Mouse (Mus musculus) testis, adult 10 weeks (tissue): ENCODE data around the gene Gm9507. TPM values are rescaled to one million over a fixed set of nuclear protein-coding genes. Genes with fewer than 3 reads are reported as not detected.

Experiments used
- polyA plus RNA-seq: library from polyadenylated mRNA; stranded (reverse); fragments of 350-450 nt; fragmentation: Illumina TruSeq; extraction: RNeasy Lipid Tissue Mini Kit (QIAGEN cat#74804); gene quantifications from one replicate; pipeline ENCODE4 v1.2.3, GENCODE M21; 2014; ENCODE audit warnings: low read depth, low replicate concordance

The Gm9507 gene
- not detected for polyA plus RNA-seq

DNA sequence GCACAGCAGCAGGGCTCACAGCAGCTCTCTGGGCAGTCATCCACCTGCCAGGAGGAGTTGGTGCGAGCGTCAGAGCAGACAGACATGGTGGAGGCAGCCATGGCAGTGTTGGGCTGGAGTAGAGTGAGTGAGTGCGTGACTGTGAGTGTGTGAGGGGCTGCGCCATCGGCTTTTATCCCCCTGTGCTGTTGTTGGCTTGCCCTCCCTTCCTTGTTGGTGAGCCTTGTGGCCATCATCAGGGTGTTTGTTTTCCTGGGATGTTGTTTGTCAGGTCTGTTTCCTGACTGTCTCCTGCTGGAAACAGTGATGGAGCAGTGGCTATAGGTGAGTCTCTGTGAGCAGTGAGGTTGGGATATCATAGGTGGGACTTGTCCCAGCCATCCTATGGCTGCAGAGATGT lies at the start of gene Gm9507:
TSS of gene Gm9507 (minus strand) at position 101 of the 400 bp plus-strand sequence.

DNA sequence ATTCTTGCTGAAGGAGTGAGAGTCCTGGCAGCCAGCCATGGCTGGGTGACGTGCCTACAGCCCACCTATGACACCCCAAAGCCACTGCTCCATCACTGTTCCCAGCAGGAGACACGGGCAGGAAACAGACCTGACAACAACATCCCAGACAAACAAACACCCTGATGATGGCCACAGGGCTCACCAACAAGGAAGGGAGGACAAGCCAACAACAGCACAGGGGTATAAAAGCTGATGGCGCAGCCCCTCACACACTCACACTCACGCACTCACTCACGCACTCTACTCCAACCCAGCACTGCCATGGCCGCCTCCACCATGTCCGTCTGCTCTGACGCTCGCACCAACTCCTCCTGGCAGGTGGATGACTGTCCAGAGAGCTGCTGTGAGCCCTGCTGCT lies 40.9 kb upstream of the Gm9507 start, which contains the start of gene Gm10318:
TSS of gene Gm10318 (plus strand) at position 301 of the 400 bp plus-strand sequence.

DNA sequence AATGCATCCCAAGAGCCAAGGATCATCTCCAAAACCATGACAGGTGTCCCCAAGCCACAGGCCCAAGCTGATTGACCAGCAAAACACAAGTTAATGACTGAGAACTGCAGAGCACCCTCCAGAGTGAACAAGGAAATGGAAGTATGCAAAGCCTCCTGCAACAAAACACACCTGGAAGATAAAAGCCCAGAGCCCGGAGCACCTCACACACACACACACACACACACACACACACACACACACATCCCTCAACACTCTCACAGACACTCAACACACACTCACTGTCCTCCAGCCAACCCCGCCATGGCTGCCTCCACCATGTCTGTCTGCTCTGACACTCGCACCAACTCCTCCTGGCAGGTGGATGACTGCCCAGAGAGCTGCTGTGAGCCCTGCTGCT lies 34.9 kb upstream of the Gm9507 start, which contains the start of gene Gm36176:
TSS of gene Gm36176 (plus strand) at position 301 of the 400 bp plus-strand sequence.

GRCm38 (mm10) chr10:77835647-77836046 lies 24.0 kb upstream of the Gm9507 start, which contains the start of gene Krtap10-10:
Krtap10-10 (plus strand) TSS chr10:77835947.

GRCm38 (mm10) chr10:77826951-77827350 lies 15.3 kb upstream of the Gm9507 start, which contains the start of gene Krtap10-4:
Krtap10-4 (minus strand) TSS chr10:77827095.

GRCm38 (mm10) chr10:77814382-77814781 lies 2.7 kb upstream of the Gm9507 start, which contains the start of gene Gm2696:
Gm2696 (plus strand) TSS chr10:77814682.

DNA sequence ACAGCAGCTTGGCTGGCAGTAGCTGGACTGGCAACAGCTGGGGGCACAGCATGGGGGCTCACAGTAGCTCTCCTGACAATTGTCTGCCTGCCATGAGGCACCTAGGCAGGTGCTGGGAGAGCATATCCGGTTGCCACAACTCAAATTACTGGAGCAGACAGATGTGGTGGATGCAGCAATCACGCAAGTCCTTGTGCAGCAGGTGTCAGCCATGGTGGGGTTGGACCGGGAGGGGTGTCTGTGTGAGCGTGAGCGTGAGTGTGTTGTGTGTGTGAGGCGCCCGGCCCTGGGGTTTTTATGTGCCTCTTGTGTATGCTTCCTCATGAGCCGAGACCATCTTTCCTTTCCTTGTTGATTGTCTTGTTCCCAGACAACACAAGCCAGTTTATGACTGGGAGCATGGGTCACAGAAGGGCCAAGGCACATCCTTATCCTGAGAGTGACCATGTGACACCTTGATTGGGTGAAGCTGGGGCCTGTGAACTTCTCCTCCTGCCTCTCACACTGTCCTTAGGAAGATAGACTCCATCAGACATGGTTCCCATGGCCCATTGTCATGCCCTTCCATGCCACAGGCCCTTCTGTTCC lies 12.6 kb downstream of the Gm9507 start, which contains the start of gene Gm19668:
TSS of gene Gm19668 (minus strand) at position 213 of the 588 bp plus-strand sequence.

DNA sequence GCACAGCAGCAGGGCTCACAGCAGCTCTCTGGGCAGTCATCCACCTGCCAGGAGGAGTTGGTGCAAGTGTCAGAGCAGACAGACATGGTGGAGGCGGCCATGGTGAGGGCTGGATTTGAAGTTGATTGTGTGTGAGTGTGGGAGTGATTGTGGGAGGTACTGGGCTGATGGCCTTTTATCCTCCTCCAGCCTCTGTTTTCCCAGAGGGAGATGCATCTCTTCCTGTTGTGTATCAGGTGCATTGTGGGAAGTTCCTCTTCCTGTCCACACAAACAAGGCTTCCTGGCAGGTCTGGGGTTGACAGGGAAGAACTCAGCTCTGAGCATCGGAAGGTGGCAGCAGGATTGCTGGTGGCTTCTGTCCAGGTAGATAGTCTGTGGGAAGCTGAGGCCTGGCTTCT lies 16.7 kb downstream of the Gm9507 start, which contains the start of gene Gm9639:
TSS of gene Gm9639 (minus strand) at position 101 of the 400 bp plus-strand sequence.

GRCm38 (mm10) chr10:77787876-77788275 lies 23.8 kb downstream of the Gm9507 start, which contains the start of gene Gm7137:
Gm7137 (minus strand) TSS chr10:77788200.

DNA sequence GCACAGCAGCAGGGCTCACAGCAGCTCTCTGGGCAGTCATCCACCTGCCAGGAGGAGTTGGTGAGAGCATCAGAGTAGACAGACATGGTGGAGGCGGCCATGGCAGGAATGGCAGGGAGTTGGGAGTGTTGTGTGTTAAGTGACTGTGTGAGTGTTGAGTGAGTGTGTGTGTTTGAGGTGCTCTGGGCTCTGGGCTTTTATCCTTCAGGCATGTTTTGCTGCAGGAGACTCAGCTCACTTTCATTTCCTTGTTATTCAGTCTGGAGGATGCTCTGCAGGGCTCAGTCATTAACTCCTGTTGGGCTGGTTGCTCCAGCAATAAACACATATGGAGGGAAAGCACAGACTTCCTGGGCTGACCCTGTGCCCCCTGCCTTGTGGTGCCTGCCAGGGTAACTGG lies 29.2 kb downstream of the Gm9507 start, which contains the start of gene Gm3250:
TSS of gene Gm3250 (minus strand) at position 101 of the 400 bp plus-strand sequence.

DNA sequence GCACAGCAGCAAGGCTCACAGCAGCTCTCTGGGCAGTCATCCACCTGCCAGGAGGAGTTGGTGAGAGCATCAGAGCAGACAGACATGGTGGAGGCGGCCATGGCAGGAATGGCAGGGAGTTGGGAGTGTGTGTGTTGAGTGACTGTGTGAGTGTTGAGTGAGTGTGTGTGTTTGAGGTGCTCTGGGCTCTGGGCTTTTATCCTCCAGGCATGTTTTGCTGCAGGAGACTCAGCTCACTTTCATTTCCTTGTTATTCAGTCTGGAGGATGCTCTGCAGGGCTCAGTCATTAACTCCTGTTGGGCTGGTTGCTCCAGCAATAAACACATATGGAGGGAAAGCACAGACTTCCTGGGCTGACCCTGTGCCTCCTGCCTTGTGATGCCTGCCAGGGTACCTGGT lies 34.8 kb downstream of the Gm9507 start, which contains the start of gene Gm7138:
TSS of gene Gm7138 (minus strand) at position 101 of the 400 bp plus-strand sequence.

GRCm38 (mm10) chr10:77771225-77771624 lies 40.4 kb downstream of the Gm9507 start, which contains the start of gene Gm3238:
Gm3238 (minus strand) TSS chr10:77771325.

Other genes with a start within 250 kb of the Gm9507 start
- gene Pttg1ip, start 230.1 kb downstream of the Gm9507 start, polyA plus RNA-seq, result 53.7 TPM
- 32.2 TPM for gene Sumo3, start 205.7 kb downstream of the Gm9507 start, polyA plus RNA-seq
- 10.3 TPM for gene Gm49325, start 205.6 kb downstream of the Gm9507 start, polyA plus RNA-seq
- 19.1 TPM for gene Ube2g2, start 189.6 kb downstream of the Gm9507 start, polyA plus RNA-seq
- gene Tspear, start 125.3 kb downstream of the Gm9507 start, polyA plus RNA-seq, result not detected
- not detected for gene Gm19402, start 121.1 kb downstream of the Gm9507 start, polyA plus RNA-seq
- not detected for gene Gm9508, start 114.6 kb downstream of the Gm9507 start, polyA plus RNA-seq
- not detected for gene Gm10272, start 105.2 kb downstream of the Gm9507 start, polyA plus RNA-seq
- gene Gm10024, start 100.4 kb downstream of the Gm9507 start, polyA plus RNA-seq, result not detected
- gene Gm10142, start 96.0 kb downstream of the Gm9507 start, polyA plus RNA-seq, result not detected
- not detected for gene Krtap12-1, start 91.2 kb downstream of the Gm9507 start, polyA plus RNA-seq
- gene Gm10100, start 85.4 kb downstream of the Gm9507 start, polyA plus RNA-seq, result not detected
- not detected for gene Gm18596, start 69.2 kb downstream of the Gm9507 start, polyA plus RNA-seq
- not detected for gene Gm9736, start 60.5 kb downstream of the Gm9507 start, polyA plus RNA-seq
- not detected for gene Gm3233, start 52.2 kb downstream of the Gm9507 start, polyA plus RNA-seq
- not detected for gene Gm3238, start 40.5 kb downstream of the Gm9507 start, polyA plus RNA-seq
- not detected for gene Gm7138, start 34.9 kb downstream of the Gm9507 start, polyA plus RNA-seq
- not detected for gene Gm3250, start 29.3 kb downstream of the Gm9507 start, polyA plus RNA-seq
- not detected for gene Gm7137, start 23.6 kb downstream of the Gm9507 start, polyA plus RNA-seq
- not detected for gene Gm9639, start 16.8 kb downstream of the Gm9507 start, polyA plus RNA-seq
- not detected for gene Gm19668, start 12.7 kb downstream of the Gm9507 start, polyA plus RNA-seq
- not detected for gene Gm2696, start 2.8 kb upstream of the Gm9507 start, polyA plus RNA-seq
- gene Krtap10-4, start 15.3 kb upstream of the Gm9507 start, polyA plus RNA-seq, result not detected
- gene Krtap10-10, start 24.1 kb upstream of the Gm9507 start, polyA plus RNA-seq, result not detected
- gene Gm36176, start 35.0 kb upstream of the Gm9507 start, polyA plus RNA-seq, result not detected
- not detected for gene Gm10318, start 41.0 kb upstream of the Gm9507 start, polyA plus RNA-seq
- gene Gm3285, start 50.1 kb upstream of the Gm9507 start, polyA plus RNA-seq, result not detected
- 0.15 TPM for gene Lrrc3, start 90.7 kb upstream of the Gm9507 start, polyA plus RNA-seq
- not detected for gene Trpm2, start 158.7 kb upstream of the Gm9507 start, polyA plus RNA-seq
- 1.4 TPM for gene 1810043G02Rik, start 166.7 kb upstream of the Gm9507 start, polyA plus RNA-seq
- gene Pfkl, start 198.2 kb upstream of the Gm9507 start, polyA plus RNA-seq, result 0.50 TPM
- gene Dnmt3l, start 230.1 kb upstream of the Gm9507 start, polyA plus RNA-seq, result 4.8 TPM
- 0.17 TPM for gene Aire, start 231.8 kb upstream of the Gm9507 start, polyA plus RNA-seq